Comparison of ENCODE assay signal across 25 mouse cellular contexts in the genomic region with DNA sequence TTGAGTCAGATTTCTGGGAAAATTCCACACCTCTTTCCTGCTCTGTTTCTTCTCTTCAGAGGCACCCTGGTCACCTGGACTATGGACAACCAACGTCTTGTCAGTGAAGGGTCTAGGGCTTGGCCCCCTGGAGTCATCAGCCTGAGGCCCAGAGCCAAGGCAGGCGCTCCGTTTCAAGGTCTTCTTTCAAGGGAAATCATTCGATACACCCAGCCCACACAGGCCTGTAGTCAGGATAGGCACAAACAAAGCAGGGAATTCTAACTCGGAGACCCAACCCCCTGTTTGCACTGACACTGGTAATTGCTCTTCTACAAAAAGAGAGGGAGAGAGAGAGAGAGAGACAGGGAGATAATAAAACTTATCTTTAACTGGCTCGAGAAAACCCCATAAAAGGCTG. TPM values are rescaled to one million over a fixed set of nuclear protein-coding genes. Genes with fewer than 3 reads are reported as not detected.
DNase-seq lines count a peak whose midpoint lies in the region; ATAC-seq and TF ChIP-seq lines count a peak whose summit lies in the region.
"Had no signal": no experiment of that assay in that cellular context is flagged by ENCODE, and none has a peak within 500 bp of the region (broad histone marks: within the 10 kb centered on the region; RNA-seq: fewer than 3 reads in every experiment).

No protein-coding gene starts in this region.

- H3K9me3 ChIP-seq in kidney, postnatal 0 days (replicated peaks; ENCODE audit: low read length): no peaks in the 10 kb centered on the region
- no peaks in the 10 kb centered on the region for H3K9me3 ChIP-seq in kidney, embryonic 14.5 days (ENCODE audit: control insufficient read depth, low read length)
- no peaks in the 10 kb centered on the region for H3K9me3 ChIP-seq in intestine, embryonic 15.5 days
- no peaks in the 10 kb centered on the region for H3K9me3 ChIP-seq in intestine, postnatal 0 days (ENCODE audit: control insufficient read depth)
- no peaks in the 10 kb centered on the region for H3K9me3 ChIP-seq in hindbrain, postnatal 0 days (ENCODE audit: low read length)
- H3K9me3 ChIP-seq: embryonic facial prominence, embryonic 15.5 days; forebrain, embryonic 10.5 days; forebrain, embryonic 12.5 days had no signal

- H3K4me1 ChIP-seq in kidney, postnatal 0 days (replicated peaks; ENCODE audit: insufficient read depth, low read length): no peaks in the 10 kb centered on the region
- 0 out of 2 replicates have a peak, but pooled peaks cover 4% of the 10 kb centered on the region for H3K4me1 ChIP-seq in kidney, embryonic 14.5 days (ENCODE audit: control insufficient read depth, insufficient read depth, low read length)
- H3K4me1 ChIP-seq in intestine, embryonic 15.5 days (replicated peaks): peaks cover 5% of the 10 kb centered on the region; the same call in 1 of the 2 replicates
- 0 out of 2 replicates have a peak, but pooled peaks cover 7% of the 10 kb centered on the region for H3K4me1 ChIP-seq in intestine, postnatal 0 days (replicated peaks; ENCODE audit: control insufficient read depth, insufficient read depth, low read length)
- H3K4me1 ChIP-seq in hindbrain, postnatal 0 days (ENCODE audit: insufficient read depth, low read length): no peaks in the 10 kb centered on the region
- H3K4me1 ChIP-seq: embryonic facial prominence, embryonic 13.5 days; embryonic facial prominence, embryonic 15.5 days; forebrain, embryonic 12.5 days had no signal

- no peak overlapping the region for H3K4me2 ChIP-seq in kidney, postnatal 0 days (ENCODE audit: low read length)
- no peak overlapping the region for H3K4me2 ChIP-seq in kidney, embryonic 14.5 days (replicated peaks; ENCODE audit: low read depth, low read length)
- H3K4me2 ChIP-seq in intestine, embryonic 15.5 days (replicated peaks): no peak overlapping the region
- no peak overlapping the region for H3K4me2 ChIP-seq in intestine, postnatal 0 days (replicated peaks; ENCODE audit: low read depth)
- no peak overlapping the region for H3K4me2 ChIP-seq in hindbrain, postnatal 0 days (ENCODE audit: low read depth, low read length)
- H3K4me2 ChIP-seq: embryonic facial prominence, embryonic 13.5 days; embryonic facial prominence, embryonic 15.5 days; forebrain, embryonic 12.5 days had no signal

- ATAC-seq in kidney, postnatal 0 days (replicated peaks; ENCODE audit: low FRiP score, low read depth): no peak
- no peak for ATAC-seq in kidney, embryonic 14.5 days (ENCODE audit: low FRiP score, low TSS enrichment)
- ATAC-seq in intestine, embryonic 15.5 days: peak; percentile 84
- ATAC-seq in intestine, postnatal 0 days: peak; percentile 29; the same call in 1 of the 2 replicates
- ATAC-seq in frontal cortex, adult (ENCODE audit: low TSS enrichment): no peak
- ATAC-seq in hindbrain, postnatal 0 days: no peak
- ATAC-seq: forebrain, embryonic 14.5 days had no signal

- 33% methylated on average over 6 of the region's 6 CpGs for WGBS in kidney, postnatal 0 days
- WGBS in kidney, embryonic 14.5 days: 40% methylated on average over 6 of the region's 6 CpGs
- 35% methylated on average over 6 of the region's 6 CpGs for WGBS in intestine, embryonic 15.5 days
- 22% methylated on average over 6 of the region's 6 CpGs for WGBS in intestine, postnatal 0 days
- WGBS in hindbrain, postnatal 0 days: 69% methylated on average over 6 of the region's 6 CpGs

- no peak overlapping the region for H3K27ac ChIP-seq in kidney, postnatal 0 days
- H3K27ac ChIP-seq in kidney, embryonic 14.5 days (ENCODE audit: low read depth, low read length): no peak overlapping the region
- H3K27ac ChIP-seq in intestine, embryonic 15.5 days: peak overlapping the region; percentile 39; the same call in 1 of the 2 replicates
- no peak overlapping the region for H3K27ac ChIP-seq in intestine, postnatal 0 days (ENCODE audit: low read depth, low read length)
- no peak overlapping the region for H3K27ac ChIP-seq in hindbrain, postnatal 0 days
- H3K27ac ChIP-seq: embryonic facial prominence, embryonic 13.5 days; embryonic facial prominence, embryonic 15.5 days; forebrain, embryonic 10.5 days; forebrain, embryonic 12.5 days had no signal

- peak; percentile 54 for DNase-seq in kidney, postnatal 0 days (ENCODE audit: low spot score)
- DNase-seq in thymus, postnatal 10 days (ENCODE audit: low spot score in 2 of 2): no peak
- DNase-seq in hindbrain, postnatal 0 days (ENCODE audit: low spot score): no peak
- DNase-seq: adrenal gland, adult 2 months; adrenal gland, postnatal 10 days; adrenal gland, postnatal 25 days; cerebellum, adult 11 months; cerebellum, adult 18-20 months; cerebellum, adult 8-10 months; cerebellum, adult 9-11 months; cerebellum, postnatal 14 days; cerebellum, postnatal 36 days; embryo, embryonic 11 days had no signal

- H3K36me3 ChIP-seq in kidney, postnatal 0 days (ENCODE audit: insufficient read depth, low read length): no peaks in the 10 kb centered on the region
- H3K36me3 ChIP-seq in kidney, embryonic 14.5 days (ENCODE audit: control insufficient read depth, insufficient read depth, low read length): no peaks in the 10 kb centered on the region
- H3K36me3 ChIP-seq in intestine, embryonic 15.5 days: no peaks in the 10 kb centered on the region
- H3K36me3 ChIP-seq in intestine, postnatal 0 days (ENCODE audit: control insufficient read depth, insufficient read depth): no peaks in the 10 kb centered on the region
- H3K36me3 ChIP-seq in hindbrain, postnatal 0 days (ENCODE audit: insufficient read depth, low read length): no peaks in the 10 kb centered on the region
- H3K36me3 ChIP-seq: embryonic facial prominence, embryonic 13.5 days; embryonic facial prominence, embryonic 15.5 days; forebrain, embryonic 10.5 days; forebrain, embryonic 12.5 days had no signal

- no peak for TF ChIP-seq CTCF in kidney, postnatal 0 days (IDR thresholded peaks at IDR 0.05; ENCODE audit: low read depth)
- TF ChIP-seq CTCF in intestine, postnatal 0 days (IDR thresholded peaks at IDR 0.05; ENCODE audit: low read depth): no peak
- no peak for TF ChIP-seq CTCF in hindbrain, postnatal 0 days (IDR thresholded peaks at IDR 0.05; ENCODE audit: low read depth)

- no peak overlapping the region for H3K9ac ChIP-seq in kidney, postnatal 0 days (ENCODE audit: low read depth, low read length)
- no peak overlapping the region for H3K9ac ChIP-seq in kidney, embryonic 14.5 days (ENCODE audit: low read depth, low read length)
- no peak overlapping the region for H3K9ac ChIP-seq in intestine, embryonic 15.5 days
- H3K9ac ChIP-seq in intestine, postnatal 0 days (ENCODE audit: low read depth, low read length): no peak overlapping the region
- H3K9ac ChIP-seq in hindbrain, postnatal 0 days (replicated peaks; ENCODE audit: low read length): no peak overlapping the region
- H3K9ac ChIP-seq: embryonic facial prominence, embryonic 13.5 days; embryonic facial prominence, embryonic 15.5 days; forebrain, embryonic 12.5 days had no signal

- H3K4me3 ChIP-seq in kidney, postnatal 0 days (replicated peaks; ENCODE audit: low read depth, low read length): no peak overlapping the region
- no peak overlapping the region for H3K4me3 ChIP-seq in kidney, embryonic 14.5 days (ENCODE audit: low read length)
- H3K4me3 ChIP-seq in intestine, embryonic 15.5 days (replicated peaks): no peak overlapping the region
- H3K4me3 ChIP-seq in intestine, postnatal 0 days (ENCODE audit: low read depth, low read length): no peak overlapping the region
- no peak overlapping the region for H3K4me3 ChIP-seq in hindbrain, postnatal 0 days (ENCODE audit: low read length)
- H3K4me3 ChIP-seq: embryonic facial prominence, embryonic 13.5 days; embryonic facial prominence, embryonic 15.5 days; erythroblast, embryonic 14.5 days; forebrain, embryonic 10.5 days; forebrain, embryonic 12.5 days had no signal

- no peaks in the 10 kb centered on the region for H3K27me3 ChIP-seq in kidney, postnatal 0 days (ENCODE audit: insufficient read depth, low read length)
- H3K27me3 ChIP-seq in kidney, embryonic 14.5 days (ENCODE audit: control insufficient read depth, insufficient read depth, low read length): no peaks in the 10 kb centered on the region
- H3K27me3 ChIP-seq in intestine, embryonic 15.5 days (replicated peaks): no peaks in the 10 kb centered on the region
- H3K27me3 ChIP-seq in intestine, postnatal 0 days (replicated peaks; ENCODE audit: control insufficient read depth, insufficient read depth, low read length): no peaks in the 10 kb centered on the region
- no peaks in the 10 kb centered on the region for H3K27me3 ChIP-seq in hindbrain, postnatal 0 days (ENCODE audit: insufficient read depth, low read length)
- H3K27me3 ChIP-seq: embryonic facial prominence, embryonic 13.5 days; embryonic facial prominence, embryonic 15.5 days; forebrain, embryonic 12.5 days had no signal

RNA-seq across cellular contexts. Expression of gene Larp6, which starts 39.2 kb away (rescaled TPM):
- polyA plus RNA-seq in kidney, postnatal 0 days (2015; fragmentation: Nextera tagmentation; extraction: Ambion mirVana): 2.1 and 2.4 TPM in 2 replicates
- polyA plus RNA-seq in kidney, embryonic 14.5 days (2014; fragmentation: Nextera tagmentation; extraction: Ambion mirVana): 1.3 and 2.3 TPM in 2 replicates
- polyA plus RNA-seq in intestine, embryonic 15.5 days (2015; fragmentation: Nextera tagmentation; extraction: Ambion mirVana): 1.6 and 1.8 TPM in 2 replicates
- 1.1 and 1.2 TPM in 2 replicates for polyA plus RNA-seq in intestine, postnatal 0 days (2015; fragmentation: Nextera tagmentation; extraction: Ambion mirVana)
- 33.4 and 38.2 TPM in 2 replicates for total RNA-seq in hindbrain, postnatal 0 days (2014; rRNA removed)
- 23.8 and 26.0 TPM in 2 replicates for polyA plus RNA-seq in hindbrain, postnatal 0 days (2015; fragmentation: Nextera tagmentation; extraction: Ambion mirVana)
- total RNA-seq: common myeloid progenitor, adult 5-6 weeks; MEL had no signal
- polyA plus RNA-seq: erythroblast, embryonic 14.5 days had no signal

RNA-seq across cellular contexts. Expression of gene Uaca, which starts 42.4 kb away (rescaled TPM):
- 26.9 and 30.5 TPM in 2 replicates for polyA plus RNA-seq in kidney, postnatal 0 days (2015; fragmentation: Nextera tagmentation; extraction: Ambion mirVana)
- 13.7 and 15.2 TPM in 2 replicates for polyA plus RNA-seq in kidney, embryonic 14.5 days (2014; fragmentation: Nextera tagmentation; extraction: Ambion mirVana)
- polyA plus RNA-seq in intestine, embryonic 15.5 days (2015; fragmentation: Nextera tagmentation; extraction: Ambion mirVana): 56.3 and 58.8 TPM in 2 replicates
- 34.6 and 39.3 TPM in 2 replicates for polyA plus RNA-seq in intestine, postnatal 0 days (2015; fragmentation: Nextera tagmentation; extraction: Ambion mirVana)
- total RNA-seq in hindbrain, postnatal 0 days (2014; rRNA removed): 5.8 and 7.4 TPM in 2 replicates
- 13.3 and 13.5 TPM in 2 replicates for polyA plus RNA-seq in hindbrain, postnatal 0 days (2015; fragmentation: Nextera tagmentation; extraction: Ambion mirVana)
- polyA plus RNA-seq: erythroblast, embryonic 14.5 days had no signal

Comparison
In these comparisons a context has a peak if more than half of its experiments do, and no peak if none do; other contexts are left out.
1. ATAC-seq: peak in intestine, embryonic 15.5 days (single experiment) and intestine, postnatal 0 days (single experiment); none in kidney, postnatal 0 days (single experiment), kidney, embryonic 14.5 days (single experiment), frontal cortex, adult (single experiment) and hindbrain, postnatal 0 days (single experiment).